Mouse (Mus musculus) E14TG2a.4 (cell line): Measurements from ENCODE around the gene Pard6a.

Source experiments
- CTCF ChIP-seq: conservative IDR thresholded peaks from 2 replicates; pipeline ENCODE4 v1.5.1; 2014; ENCODE audit warnings: low read length
- NANOG ChIP-seq: IDR thresholded peaks from 2 replicates; pipeline ENCODE4 v1.6.1; 2014; ENCODE audit warnings: borderline replicate concordance, low read length, mixed read lengths
- POU5F1 ChIP-seq: IDR thresholded peaks from 2 replicates; pipeline ENCODE4 v1.6.1; 2014; ENCODE audit warnings: low read length, borderline replicate concordance

DNA sequence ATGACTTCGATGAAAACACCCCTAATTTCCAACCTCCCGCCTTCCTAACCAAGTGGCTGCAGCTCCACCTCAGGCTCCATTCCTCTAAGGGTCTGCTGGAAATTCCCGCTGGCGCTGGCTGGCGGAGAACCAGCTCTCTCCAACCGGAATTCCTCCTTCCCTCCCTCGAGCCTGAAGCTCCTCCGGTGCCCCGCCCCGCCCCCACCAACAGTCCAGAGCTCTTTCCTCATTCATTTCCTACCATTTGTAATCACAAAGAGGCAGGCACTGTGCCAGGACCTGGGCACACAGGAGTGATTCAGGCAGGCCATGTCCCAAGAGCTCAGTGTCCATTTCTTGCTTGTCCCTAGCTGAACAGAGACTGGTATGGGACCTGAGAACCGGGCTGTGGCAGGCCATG is 49.7 kb downstream of the Pard6a start:
- TF ChIP-seq CTCF (no peak), NANOG (no peak), POU5F1 (no peak)
